Mouse (Mus musculus): ENCODE results near the gene Cwc25. TPM values are rescaled to one million over a fixed set of nuclear protein-coding genes. Genes with fewer than 3 reads are reported as not detected.
A peak's percentile ranks its signal among the peaks of the same experiment; 100 is the strongest.
"Not testable (repeated sequence)": the region's sequence is repeated elsewhere in the genome, so short reads cannot be mapped to it uniquely, and the experiment has no call there.

Cwc25 gene
- polyA plus RNA-seq, 1 experiment from 2014 or later, result 23.3 TPM

DNA sequence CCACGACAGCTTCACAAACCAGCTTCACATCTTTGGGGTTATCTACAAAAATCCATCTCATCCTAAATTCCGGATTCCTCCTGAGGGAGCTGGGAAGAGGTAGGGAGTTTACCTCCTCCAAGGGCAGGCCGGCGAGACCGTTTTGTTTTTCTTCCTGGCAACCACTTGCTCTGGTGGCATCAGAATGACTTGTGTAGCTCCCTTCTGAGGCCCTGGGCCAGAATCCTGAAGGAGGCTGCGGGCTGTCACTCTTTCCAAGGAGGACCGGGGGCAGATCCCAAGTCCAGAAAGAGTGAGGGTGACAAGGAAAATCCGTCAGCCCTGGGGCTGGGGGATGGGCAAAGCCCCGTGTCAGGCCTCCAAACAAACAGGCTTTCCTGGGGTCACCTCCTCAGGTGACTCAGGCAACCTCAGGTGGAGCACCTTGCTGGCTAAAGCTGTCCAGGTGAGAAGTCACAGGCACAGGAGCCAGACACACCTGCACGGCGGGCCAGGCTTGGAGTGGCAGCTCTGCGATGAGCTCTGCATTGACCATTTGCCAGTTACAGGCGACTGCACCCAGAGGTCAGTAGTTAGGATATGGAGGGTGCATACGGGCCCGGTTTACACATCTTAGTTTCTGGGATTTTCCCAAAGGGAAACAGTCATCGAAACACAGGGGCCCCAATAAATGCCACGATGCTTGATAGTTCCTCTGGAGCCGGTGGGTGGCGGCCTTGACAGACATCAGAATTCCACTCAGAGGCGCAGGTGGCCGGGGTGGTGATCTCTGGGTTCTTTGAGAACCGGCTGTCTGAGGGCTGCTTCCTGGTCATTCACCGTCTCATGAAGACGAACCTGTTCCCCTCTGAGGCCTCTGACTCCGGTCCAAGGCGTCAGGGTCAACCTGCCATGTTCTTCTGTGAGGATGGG, 48.7 kb downstream of the Cwc25 start:
- WGBS, result 85% methylated on average over 26 of the region's 26 CpGs
- no peaks in the 10 kb centered on the region for H3K4me1 ChIP-seq
- H3K27ac ChIP-seq, result no peak overlapping the region
- H3K27me3 ChIP-seq, result no peaks in the 10 kb centered on the region
- H3K4me2 ChIP-seq, result no peak overlapping the region
- 0 out of 2 replicates have a peak overlapping the region, but pooled peaks have one; percentile 27 for H3K9ac ChIP-seq
- H3K4me3 ChIP-seq, result no peak overlapping the region
- ATAC-seq (ENCODE audit: insufficient number of reproducible peaks, insufficient read depth, low FRiP score, low TSS enrichment, low read depth), result no peak
- H3K9me3 ChIP-seq, result 0 out of 2 replicates have a peak, but pooled peaks cover 9% of the 10 kb centered on the region
- peaks cover 89% of the 10 kb centered on the region for H3K36me3 ChIP-seq

GRCm38 (mm10) chr11:97716021-97716420, 50.3 kb downstream of the Cwc25 start:
- no peak for ATAC-seq (ENCODE audit: insufficient number of reproducible peaks, insufficient read depth, low FRiP score, low TSS enrichment, low read depth)
- no peak overlapping the region for H3K27ac ChIP-seq
- 0 out of 2 replicates have a peak, but pooled peaks cover 4% of the 10 kb centered on the region for H3K9me3 ChIP-seq
- no peaks in the 10 kb centered on the region for H3K4me1 ChIP-seq
- H3K27me3 ChIP-seq, result no peaks in the 10 kb centered on the region
- peaks cover 89% of the 10 kb centered on the region for H3K36me3 ChIP-seq
- no peak overlapping the region for H3K9ac ChIP-seq
- no peak overlapping the region for H3K4me2 ChIP-seq
- 82% methylated on average over 8 of the region's 8 CpGs for WGBS
- H3K4me3 ChIP-seq, result no peak overlapping the region

DNA sequence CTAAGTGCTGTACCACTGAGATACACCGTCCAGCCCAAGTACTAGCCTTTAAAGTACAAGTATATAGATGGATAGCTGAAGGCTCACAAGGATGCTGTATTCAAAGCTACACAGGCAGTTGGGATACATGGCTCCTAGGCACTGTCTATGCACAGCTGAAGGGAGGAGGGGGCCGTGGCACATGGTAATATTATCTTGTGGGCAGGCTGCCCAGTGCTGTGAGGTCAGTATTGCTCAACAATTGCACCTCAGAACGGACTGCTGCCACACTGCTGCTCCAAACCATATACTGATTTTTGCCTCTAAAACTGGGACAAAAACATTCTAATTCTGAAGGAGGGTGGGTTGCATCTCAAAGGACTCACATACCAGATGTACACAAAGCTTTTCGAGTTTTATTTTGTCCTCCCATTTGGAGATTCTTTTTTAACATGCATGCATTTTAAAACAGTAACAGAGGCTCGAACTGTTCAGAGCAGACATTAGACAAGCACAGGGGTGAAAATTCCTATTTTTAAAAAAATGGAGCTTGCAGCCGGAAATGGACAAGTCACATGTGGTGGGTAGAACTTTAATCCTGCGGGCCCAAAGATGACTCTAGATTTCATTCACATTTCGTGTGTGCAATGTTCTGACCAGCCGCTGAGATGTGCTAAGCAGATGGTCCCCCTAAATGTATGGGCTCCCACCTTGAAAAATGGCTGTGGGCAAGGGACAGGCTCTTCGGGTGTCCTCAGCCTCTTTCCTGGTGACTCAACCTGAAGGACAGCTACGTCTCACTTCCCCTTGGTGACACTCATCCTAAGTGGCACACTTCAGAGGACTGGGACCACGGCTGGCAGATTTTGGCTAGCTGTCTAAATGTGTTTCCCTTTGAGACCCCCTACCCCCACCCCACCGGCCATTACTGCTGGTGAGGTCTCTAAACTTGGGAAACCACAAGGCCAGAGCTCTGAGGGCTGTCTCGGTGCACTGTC, 51.3 kb downstream of the Cwc25 start:
- peaks cover 83% of the 10 kb centered on the region for H3K36me3 ChIP-seq
- H3K9me3 ChIP-seq, result 0 out of 2 replicates have a peak, but pooled peaks cover 4% of the 10 kb centered on the region
- no peak overlapping the region; the same call in 1 of the 2 replicates for H3K27ac ChIP-seq
- ATAC-seq (ENCODE audit: insufficient number of reproducible peaks, insufficient read depth, low FRiP score, low TSS enrichment, low read depth), result no peak
- H3K4me1 ChIP-seq, result no peaks in the 10 kb centered on the region
- H3K9ac ChIP-seq, result no peak overlapping the region
- H3K27me3 ChIP-seq, result no peaks in the 10 kb centered on the region
- 87% methylated on average over 14 of the region's 14 CpGs for WGBS
- H3K4me3 ChIP-seq, result no peak overlapping the region
- H3K4me2 ChIP-seq, result no peak overlapping the region

GRCm38 (mm10) chr11:97714356-97714755, 52.0 kb downstream of the Cwc25 start:
- Histone ChIP-seq H3K9ac (no peak overlapping the region), H3K4me3 (no peak overlapping the region), H3K9me3 (0 out of 2 replicates have a peak, but pooled peaks cover 4% of the 10 kb centered on the region), H3K27me3 (no peaks in the 10 kb centered on the region), H3K36me3 (peaks cover 76% of the 10 kb centered on the region), H3K4me2 (no peak overlapping the region), H3K4me1 (no peaks in the 10 kb centered on the region), H3K27ac (no peak overlapping the region)
- ATAC-seq (ENCODE audit: insufficient number of reproducible peaks, insufficient read depth, low FRiP score, low TSS enrichment, low read depth), result no peak
- 92% methylated on average over 3 of the region's 3 CpGs for WGBS

DNA sequence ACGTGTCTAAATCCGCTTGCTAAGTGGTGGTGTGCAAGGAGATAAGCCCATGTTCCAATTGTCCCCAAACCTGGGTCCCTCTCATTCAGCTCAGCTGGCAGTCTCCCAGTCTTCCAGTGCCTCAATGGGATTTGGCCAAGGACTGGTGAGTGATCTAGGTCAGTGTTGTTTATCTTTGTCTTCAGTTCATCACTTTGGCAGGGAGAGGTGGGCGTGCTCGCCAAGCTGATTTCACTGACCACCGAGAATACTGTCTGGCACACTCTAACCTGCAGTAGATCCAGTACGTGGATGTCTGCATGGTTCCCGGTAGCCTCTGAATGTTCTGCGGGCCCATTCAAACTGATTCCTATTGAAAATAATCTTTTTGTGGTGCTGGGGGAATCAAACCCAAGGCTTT, 52.5 kb downstream of the Cwc25 start:
- H3K9me3 ChIP-seq, result 0 out of 2 replicates have a peak, but pooled peaks cover 4% of the 10 kb centered on the region
- H3K4me2 ChIP-seq, result no peak overlapping the region
- H3K4me3 ChIP-seq, result no peak overlapping the region
- no peak overlapping the region; the same call in 1 of the 2 replicates for H3K27ac ChIP-seq
- ATAC-seq (ENCODE audit: insufficient number of reproducible peaks, insufficient read depth, low FRiP score, low TSS enrichment, low read depth), result no peak
- no peaks in the 10 kb centered on the region for H3K4me1 ChIP-seq
- H3K9ac ChIP-seq, result no peak overlapping the region
- WGBS, result 92% methylated on average over 8 of the region's 8 CpGs
- no peaks in the 10 kb centered on the region for H3K27me3 ChIP-seq
- peaks cover 76% of the 10 kb centered on the region for H3K36me3 ChIP-seq

GRCm38 (mm10) chr11:97712286-97712685, 54.1 kb downstream of the Cwc25 start:
- Histone ChIP-seq H3K27me3 (no peaks in the 10 kb centered on the region), H3K4me1 (no peaks in the 10 kb centered on the region), H3K4me3 (no peak overlapping the region), H3K36me3 (peaks cover 74% of the 10 kb centered on the region), H3K27ac (no peak overlapping the region), H3K9ac (no peak overlapping the region), H3K4me2 (no peak overlapping the region), H3K9me3 (0 out of 2 replicates have a peak, but pooled peaks cover 4% of the 10 kb centered on the region)
- WGBS, result 91% methylated on average over 15 of the region's 15 CpGs
- no peak for ATAC-seq (ENCODE audit: insufficient number of reproducible peaks, insufficient read depth, low FRiP score, low TSS enrichment, low read depth)

GRCm38 (mm10) chr11:97711200-97711900, 55.0 kb downstream of the Cwc25 start:
- 71% methylated on average over 13 of the region's 13 CpGs for WGBS
- H3K4me2 ChIP-seq, result no peak overlapping the region
- H3K9ac ChIP-seq, result no peak overlapping the region
- H3K36me3 ChIP-seq, result peaks cover 75% of the 10 kb centered on the region
- no peak for ATAC-seq (ENCODE audit: insufficient number of reproducible peaks, insufficient read depth, low FRiP score, low TSS enrichment, low read depth)
- H3K4me3 ChIP-seq, result no peak overlapping the region
- no peaks in the 10 kb centered on the region for H3K27me3 ChIP-seq
- H3K9me3 ChIP-seq, result 0 out of 2 replicates have a peak, but pooled peaks cover 4% of the 10 kb centered on the region
- H3K4me1 ChIP-seq, result no peaks in the 10 kb centered on the region
- no peak overlapping the region for H3K27ac ChIP-seq

- not testable (repeated sequence) for H3K4me2 ChIP-seq; H3K9ac ChIP-seq; H3K4me3 ChIP-seq; ATAC-seq (ENCODE audit: insufficient number of reproducible peaks, insufficient read depth, low FRiP score, low TSS enrichment, low read depth); H3K27ac ChIP-seq; H3K4me1 ChIP-seq; H3K27me3 ChIP-seq; H3K9me3 ChIP-seq
- 76% methylated on average over 2 of the region's 2 CpGs for WGBS
- peaks cover 74% of the 10 kb centered on the region for H3K36me3 ChIP-seq
These were observed 56.3 kb downstream of the Cwc25 start for GRCm38 (mm10) chr11:97710067-97710466.

DNA sequence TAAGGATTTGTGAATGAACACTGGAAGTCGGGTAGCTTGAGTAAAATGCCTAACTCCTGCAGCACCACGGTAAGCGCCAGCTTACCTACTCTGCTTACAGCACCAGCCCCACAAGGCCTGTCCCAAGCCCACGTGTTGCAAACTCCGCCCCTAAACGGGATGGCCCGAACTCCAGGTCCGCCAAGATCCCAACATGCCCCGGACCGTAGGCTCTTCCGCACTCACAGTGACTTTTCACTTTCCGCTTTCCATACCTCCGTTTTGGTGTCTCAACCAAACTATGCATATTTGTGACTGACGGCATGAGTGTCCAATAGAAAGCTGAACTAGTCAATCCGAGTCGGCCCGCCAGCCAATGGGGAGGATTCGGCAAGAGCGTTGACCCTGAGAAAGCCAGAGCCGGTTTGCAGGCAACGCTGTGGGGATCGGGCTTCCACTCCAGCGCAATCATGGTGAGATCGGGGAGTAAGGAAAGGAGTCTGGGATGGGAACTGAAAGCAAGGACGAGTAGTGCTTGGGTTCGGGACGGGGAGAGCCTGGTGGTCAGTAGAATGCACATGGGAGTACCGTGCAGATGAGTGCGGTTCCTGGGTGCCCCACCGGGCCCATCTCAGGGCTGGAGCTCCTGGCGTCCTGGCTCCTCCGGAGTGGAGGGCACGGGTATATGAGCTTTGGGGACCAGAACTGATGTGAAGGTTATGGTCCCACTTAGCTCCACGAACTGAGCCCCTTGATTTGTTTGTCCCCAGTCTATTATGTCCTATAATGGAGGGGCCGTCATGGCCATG, 63.1 kb downstream of the Cwc25 start, which contains the start of gene Psmb3:
TSS of gene Psmb3 (plus strand) at position 361 of the 788 bp plus-strand sequence.
- ATAC-seq (ENCODE audit: insufficient number of reproducible peaks, insufficient read depth, low FRiP score, low TSS enrichment, low read depth), result peak; percentile 90
- Histone ChIP-seq H3K27me3 (no peaks in the 10 kb centered on the region), H3K36me3 (peaks cover 22% of the 10 kb centered on the region), H3K4me1 (peaks cover 29% of the 10 kb centered on the region), H3K4me2 (peak within 1 kb of the TSS; percentile 85), H3K4me3 (peak within 1 kb of the TSS; percentile 94), H3K9me3 (no peaks in the 10 kb centered on the region), H3K9ac (peak within 1 kb of the TSS; percentile 89), H3K27ac (peak within 1 kb of the TSS; percentile 83)
- WGBS, result under 1% methylated on average over 35 of the region's 35 CpGs

DNA sequence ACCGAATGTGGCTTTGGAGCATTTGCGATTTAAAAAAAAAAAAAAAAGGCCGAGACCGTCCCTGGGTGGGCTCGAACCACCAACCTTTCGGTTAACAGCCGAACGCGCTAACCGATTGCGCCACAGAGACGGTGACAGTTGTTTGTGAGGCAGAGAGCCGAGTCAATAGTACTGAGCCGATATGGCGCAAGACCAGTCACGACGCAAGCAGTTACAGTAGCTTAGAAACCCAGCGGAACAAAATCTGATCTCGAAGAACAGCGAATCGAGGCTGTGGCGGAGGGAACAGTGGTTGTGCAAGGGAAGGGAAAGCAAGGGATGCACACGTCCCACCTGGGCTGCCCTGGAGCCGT, 64.0 kb downstream of the Cwc25 start:
- H3K27ac ChIP-seq, result peak overlapping the region; percentile 83
- H3K4me1 ChIP-seq, result peaks cover 38% of the 10 kb centered on the region
- peaks cover 14% of the 10 kb centered on the region for H3K36me3 ChIP-seq
- WGBS, result under 1% methylated on average over 24 of the region's 24 CpGs
- ATAC-seq (ENCODE audit: insufficient number of reproducible peaks, insufficient read depth, low FRiP score, low TSS enrichment, low read depth), result no peak
- H3K9me3 ChIP-seq, result no peaks in the 10 kb centered on the region
- H3K27me3 ChIP-seq, result no peaks in the 10 kb centered on the region
- peak overlapping the region; percentile 94 for H3K4me3 ChIP-seq
- peak overlapping the region; percentile 83 for H3K4me2 ChIP-seq
- H3K9ac ChIP-seq, result peak overlapping the region; percentile 78

Data from embryonic facial prominence, embryonic 13.5 days (tissue).